Mouse (Mus musculus) megakaryocyte progenitor cell, adult 5-6 weeks (primary cell): ENCODE data around the gene Rho. TPM values are rescaled to one million over a fixed set of nuclear protein-coding genes. Genes with fewer than 3 reads are reported as not detected.

Experiments
- ATAC-seq: replicated peaks from 2 replicates; pipeline ENCODE4 v1.8.0; 2016; ENCODE audit warnings: mild to moderate bottlenecking, moderate TSS enrichment, inconsistent platforms; ENCODE audit not compliant: poor library complexity
- total RNA-seq, 2 experiments: library from RNA; stranded (forward) in 1 of 2; stranded (reverse) in 1 of 2; fragments of 157-497, 149-512 nt in 1 of 2; fragments of 200-1000 nt in 1 of 2; gene quantifications; 2 replicates each; pipeline versions ENCODE4 v1.2.3 to v1.2.4; 2015 to 2017

Rho gene
- total RNA-seq, 2 experiments from 2014 or later: 0.15 TPM; not detected in 1

DNA sequence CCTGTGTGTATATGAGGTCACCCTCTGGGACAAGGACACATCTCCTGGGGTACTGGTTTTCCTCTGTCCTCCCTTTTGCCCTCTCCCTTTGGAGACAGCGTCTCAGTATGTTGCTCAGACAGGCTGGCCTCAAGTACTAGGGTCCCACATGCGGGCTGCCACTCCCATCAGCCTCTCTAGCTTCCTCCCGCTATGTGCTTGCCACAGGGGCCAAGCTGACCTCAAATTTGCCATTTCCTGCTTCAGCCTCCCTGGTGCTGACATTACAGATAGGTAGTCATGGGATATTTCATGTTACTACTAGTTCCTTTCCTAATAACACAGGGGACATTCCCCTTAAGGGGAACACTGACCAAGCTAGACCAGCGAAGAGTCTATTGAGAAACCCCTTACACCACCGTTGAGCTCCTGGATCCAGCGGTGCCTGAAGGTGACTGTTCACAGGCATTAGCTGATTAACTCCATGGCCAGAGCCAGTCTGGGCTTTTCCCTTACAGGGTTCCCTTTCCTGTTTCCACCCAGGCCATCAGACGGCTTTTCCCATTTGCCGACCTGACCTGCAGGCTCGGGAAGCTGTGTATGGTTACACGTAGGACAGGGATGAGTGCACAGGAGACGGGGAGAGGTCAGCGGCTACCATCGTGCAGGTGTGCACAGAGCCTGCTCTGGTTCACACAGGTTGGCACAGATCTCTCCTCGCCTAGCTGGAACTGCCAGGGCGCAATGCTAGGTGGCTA, 41.8 kb downstream of the Rho start:
- peak; percentile 42 for ATAC-seq

GRCm38 (mm10) chr6:115973881-115974662, 42.5 kb downstream of the Rho start:
- no peak for ATAC-seq

DNA sequence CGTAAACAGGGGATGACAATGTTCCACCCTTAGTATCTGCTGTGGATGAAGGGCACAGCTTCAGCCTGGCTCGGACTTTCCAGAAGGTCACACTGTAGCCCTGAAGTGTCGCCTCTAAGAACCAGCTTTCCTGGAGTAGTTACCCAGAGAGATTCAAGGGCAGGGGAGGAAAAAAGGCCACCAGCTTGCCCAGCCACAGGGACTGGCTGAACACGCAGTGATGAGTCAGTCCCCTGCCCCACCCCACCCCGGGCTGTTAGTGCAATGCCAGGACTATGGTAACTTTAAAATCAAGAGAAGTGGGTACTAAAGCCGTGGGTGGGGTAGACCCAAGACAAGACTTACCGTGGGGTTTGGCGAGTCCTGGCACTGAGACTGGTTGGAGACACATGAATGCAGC, 44.1 kb downstream of the Rho start:
- ATAC-seq: no peak

DNA sequence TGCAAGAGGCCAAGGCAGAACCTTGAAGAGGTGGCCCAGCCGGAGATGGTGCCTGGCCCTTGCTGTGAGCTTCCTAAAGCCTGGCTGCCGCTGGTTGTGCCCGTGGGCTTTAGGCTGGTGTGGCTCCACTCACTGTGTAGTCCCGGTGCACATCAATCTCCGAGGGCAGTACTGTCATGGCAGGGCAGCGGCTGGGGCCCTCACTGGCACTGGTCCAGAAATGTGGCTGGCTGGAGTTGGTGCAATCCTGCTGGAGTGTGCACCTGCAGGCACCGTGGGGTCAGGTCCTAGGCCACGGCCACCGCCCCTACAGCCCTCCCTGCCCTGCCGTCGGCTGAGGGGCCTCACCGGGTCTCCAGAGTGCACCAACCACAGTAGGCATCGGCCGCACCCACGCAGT, 46.3 kb downstream of the Rho start:
- no peak for ATAC-seq

GRCm38 (mm10) chr6:115978596-115978995, 47.0 kb downstream of the Rho start:
- no peak for ATAC-seq

GRCm38 (mm10) chr6:115982889-115983288, 51.3 kb downstream of the Rho start:
- no peak for ATAC-seq

GRCm38 (mm10) chr6:115983306-115984038, 51.9 kb downstream of the Rho start:
- no peak for ATAC-seq

- no peak for ATAC-seq
Measured at GRCm38 (mm10) chr6:115984580-115984979, 53.0 kb downstream of the Rho start.

DNA sequence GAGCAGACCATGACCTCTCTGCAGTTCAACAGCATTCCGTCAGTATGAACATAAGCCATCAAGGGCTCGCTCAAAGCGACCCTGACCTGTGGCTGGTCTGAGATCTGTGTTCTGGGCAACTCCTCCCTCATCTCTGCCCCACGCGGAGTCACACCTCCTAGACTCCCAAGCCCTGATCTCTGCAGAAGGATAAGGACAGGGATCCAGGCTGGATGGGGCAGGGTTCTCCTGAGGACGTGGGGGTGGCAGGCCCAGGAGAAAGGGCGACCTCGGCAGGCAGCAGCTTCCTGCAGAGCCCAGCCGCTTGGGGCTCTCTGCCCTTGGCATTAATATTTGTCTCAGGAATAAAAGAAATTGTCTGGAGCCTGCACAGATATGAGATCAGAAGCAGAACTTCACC, 54.1 kb downstream of the Rho start:
- no peak for ATAC-seq

DNA sequence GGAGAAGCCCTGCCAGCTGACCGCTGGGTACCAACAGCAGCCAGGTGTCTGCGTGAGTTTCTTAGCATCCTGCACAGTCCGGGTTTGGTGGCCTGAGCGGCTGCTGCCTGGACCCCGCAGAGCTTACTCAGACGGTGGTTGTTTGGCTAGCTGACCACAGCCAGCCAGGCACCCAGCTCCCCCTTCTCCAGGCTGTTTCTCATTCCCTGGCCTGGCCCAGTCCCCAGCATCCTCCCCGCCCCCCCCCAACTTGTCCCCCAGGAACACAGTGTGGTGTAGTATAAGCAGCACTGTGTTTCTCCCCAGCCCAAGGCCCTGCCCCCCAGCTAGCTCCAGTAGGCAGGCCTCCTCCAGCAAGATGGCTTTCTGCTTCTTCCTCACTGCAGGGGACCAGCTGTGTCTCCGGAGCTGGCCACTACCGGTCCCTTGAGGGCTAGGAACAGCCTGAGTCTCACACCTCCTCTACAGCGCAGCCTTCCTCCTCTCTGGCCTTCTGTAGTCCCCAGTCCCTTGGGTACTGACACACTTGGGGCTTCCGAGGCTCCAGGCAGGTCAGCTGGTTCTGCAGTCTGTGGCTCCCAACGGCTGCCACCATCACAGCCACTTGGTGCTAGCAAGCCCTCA, 55.0 kb downstream of the Rho start:
- no peak for ATAC-seq

- peak; percentile 22 for ATAC-seq
Measured at GRCm38 (mm10) chr6:115987096-115987747, 55.7 kb downstream of the Rho start.

DNA sequence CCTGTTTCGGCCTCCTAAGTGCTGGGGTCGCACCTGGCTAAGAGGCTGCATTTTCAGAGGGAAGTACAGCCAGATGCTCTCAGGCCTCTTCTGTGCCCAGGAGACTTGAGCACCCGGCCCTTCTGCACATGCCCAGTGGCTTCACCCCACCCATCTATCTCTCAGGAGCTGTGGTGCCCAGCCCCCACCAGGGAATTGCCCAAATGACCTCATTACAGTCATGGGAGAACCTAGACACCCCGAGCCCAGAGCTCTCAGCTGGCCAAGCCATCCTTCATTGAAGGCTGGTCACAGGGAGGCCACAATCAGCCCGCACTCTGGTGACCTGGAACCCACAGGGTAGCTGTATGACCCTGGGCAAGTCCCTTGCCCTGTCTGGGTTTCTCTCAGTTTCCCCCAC, 57.5 kb downstream of the Rho start:
- no peak for ATAC-seq

DNA sequence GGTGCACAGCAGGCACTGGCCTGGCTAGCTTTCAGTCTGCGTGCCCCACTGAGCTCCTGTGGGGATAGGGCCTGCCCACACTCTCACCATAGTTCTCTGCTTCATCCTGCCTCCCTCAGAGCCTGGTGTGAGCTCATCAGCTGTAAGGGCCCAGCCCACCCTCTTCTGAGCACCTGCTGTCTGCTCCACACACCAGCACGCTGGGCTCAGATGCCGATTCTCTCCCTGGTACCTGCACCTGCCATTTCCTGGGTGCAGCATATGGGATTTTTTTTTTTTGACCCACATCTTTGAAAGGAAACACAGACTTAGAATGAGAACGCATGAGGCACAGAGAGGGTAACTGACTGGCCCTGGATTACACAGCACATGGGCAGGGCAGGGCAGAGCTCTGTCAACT, 58.1 kb downstream of the Rho start:
- ATAC-seq: no peak

Other genes with a start within 250 kb of the Rho start
- gene Tmem40, start 169.3 kb upstream of the Rho start, total RNA-seq (2015): 12.2 and 12.7 TPM in 2 replicates
- 19.0 and 21.5 TPM in 2 replicates for gene Tmem40, start 169.3 kb upstream of the Rho start, total RNA-seq (2017)
- gene Cand2, start 157.2 kb upstream of the Rho start, total RNA-seq (2015): 2.5 and 2.8 TPM in 2 replicates
- 1.5 and 1.7 TPM in 2 replicates for gene Cand2, start 157.2 kb upstream of the Rho start, total RNA-seq (2017)
- gene Rpl32, start 123.0 kb upstream of the Rho start, total RNA-seq (2015): 4,905 and 5,125 TPM in 2 replicates
- gene Rpl32, start 123.0 kb upstream of the Rho start, total RNA-seq (2017): 5,456 and 6,333 TPM in 2 replicates
- 0.20 TPM in 2 replicates for gene Efcab12, start 93.3 kb upstream of the Rho start, total RNA-seq (2015)
- gene Efcab12, start 93.3 kb upstream of the Rho start, total RNA-seq (2017): 0.42 TPM in 1 of 2 replicates, not detected in the other
- 10.4 and 12.3 TPM in 2 replicates for gene Mbd4, start 78.4 kb upstream of the Rho start, total RNA-seq (2015)
- gene Mbd4, start 78.4 kb upstream of the Rho start, total RNA-seq (2017): 19.7 and 25.9 TPM in 2 replicates
- gene Ift122, start 78.3 kb upstream of the Rho start, total RNA-seq (2015): 1.7 and 1.8 TPM in 2 replicates
- gene Ift122, start 78.3 kb upstream of the Rho start, total RNA-seq (2017): 3.2 and 3.9 TPM in 2 replicates
- not detected in 2 replicates for gene H1foo, start 13.2 kb downstream of the Rho start, total RNA-seq (2015)
- gene H1foo, start 13.2 kb downstream of the Rho start, total RNA-seq (2017): not detected in 2 replicates
- 51.5 and 70.9 TPM in 2 replicates for gene Plxnd1, start 63.3 kb downstream of the Rho start, total RNA-seq (2015)
- 33.9 and 43.9 TPM in 2 replicates for gene Plxnd1, start 63.3 kb downstream of the Rho start, total RNA-seq (2017)